Mouse (Mus musculus) liver, embryonic 13.5 days (tissue): ENCODE measurements at regions not wholly inside any gene's neighbourhood (a gene's known extent, or its start where the extent isn't known, plus 50 kb on each side); places are given as distances from the start of the nearest gene placed in this dataset.

Experiments used
- ATAC-seq: fragments of 200-750 bp; cut with Nextera tagmentation; 2 replicates; pipeline ENCODE4 v1.8.0; 2017; ENCODE audit warnings: low read depth, mild to moderate bottlenecking, moderate number of reproducible peaks, moderate library complexity
- DNase-seq: peaks from one replicate; pipeline ENCODE4 v3.0.0; 2022
- H3K27ac ChIP-seq: fragments of 300-500 bp; sonication (generic); 2 replicates; pipeline ENCODE4 v1.5.1; 2015; ENCODE audit warnings: moderate library complexity, mild to moderate bottlenecking, inconsistent platforms
- H3K27me3 ChIP-seq: fragments of 300-500 bp; sonication (generic); 2 replicates; pipeline ENCODE4 v1.6.1; 2015; ENCODE audit warnings: mild to moderate bottlenecking, inconsistent platforms
- H3K36me3 ChIP-seq: fragments of 300-500 bp; sonication (generic); 2 replicates; pipeline ENCODE4 v1.6.1; 2015; ENCODE audit warnings: mild to moderate bottlenecking, inconsistent platforms
- H3K4me1 ChIP-seq: fragments of 300-500 bp; sonication (generic); replicated peaks from 2 replicates; pipeline ENCODE4 v1.6.1; 2015; ENCODE audit warnings: inconsistent platforms
- H3K4me2 ChIP-seq: fragments of 300-500 bp; sonication (generic); 2 replicates; pipeline ENCODE4 v1.6.1; 2015; ENCODE audit warnings: inconsistent platforms, mild to moderate bottlenecking, moderate library complexity
- H3K4me3 ChIP-seq: fragments of 300-500 bp; sonication (generic); replicated peaks from 2 replicates; pipeline ENCODE4 v1.5.1; 2015; ENCODE audit warnings: mild to moderate bottlenecking, inconsistent platforms
- H3K9ac ChIP-seq: fragments of 300-500 bp; sonication (generic); 2 replicates; pipeline ENCODE4 v1.6.1; 2015; ENCODE audit warnings: mild to moderate bottlenecking, inconsistent platforms
- H3K9me3 ChIP-seq: fragments of 300-500 bp; sonication (generic); replicated peaks from 2 replicates; pipeline ENCODE4 v1.6.1; 2016; ENCODE audit warnings: inconsistent platforms
- WGBS: fragments of 180-500 bp; shearing (Covaris S2); methylation state at CpG from one replicate; pipeline ENCODE4 v1.1.7; 2015; ENCODE audit not compliant: insufficient replicate concordance; 5-methylcytosine and 5-hydroxymethylcytosine counted together

- 0 out of 2 replicates have a peak, but pooled peaks have one; percentile 29 for ATAC-seq
- WGBS = 29% methylated on average over 1 of the region's 1 CpGs
Measured at GRCm38 (mm10) chr15:59261380-59261779, 372.3 kb downstream of the Gm49356 start.

DNA sequence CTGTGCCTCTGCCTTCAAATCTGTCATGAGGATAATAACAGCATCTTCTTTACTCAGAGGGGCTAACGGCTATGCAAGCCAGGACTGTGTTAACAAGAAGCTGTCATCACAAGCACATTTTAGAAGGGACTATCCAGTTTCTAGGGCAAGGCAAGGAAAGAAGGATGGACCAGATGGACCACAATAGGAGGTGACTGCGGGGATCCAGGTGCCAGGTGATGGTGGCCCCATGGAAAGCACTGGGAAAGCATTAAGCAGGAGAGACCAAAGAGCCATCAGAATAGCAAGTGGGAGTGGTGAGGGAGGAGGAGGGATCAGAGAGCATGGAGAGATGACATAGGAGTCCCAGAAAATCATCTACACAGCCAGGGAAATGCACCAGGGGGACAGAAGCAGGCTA lies 373.3 kb downstream of the Gm49356 start:
- H3K36me3 ChIP-seq = no peaks in the 10 kb centered on the region
- no peak overlapping the region for H3K27ac ChIP-seq
- H3K4me1 ChIP-seq = peaks cover 25% of the 10 kb centered on the region
- no peak overlapping the region for H3K4me3 ChIP-seq
- no peak overlapping the region for H3K9ac ChIP-seq
- ATAC-seq (no peak), DNase-seq (no peak)
- 64% methylated on average over 2 of the region's 2 CpGs for WGBS
- H3K27me3 ChIP-seq = no peaks in the 10 kb centered on the region
- H3K9me3 ChIP-seq = no peaks in the 10 kb centered on the region
- H3K4me2 ChIP-seq = no peak overlapping the region

More at GRCm38 (mm10) chr15:59261380-59261779, 372.3 kb downstream of the Gm49356 start:
- DNase-seq = no peak
- no peaks in the 10 kb centered on the region for H3K27me3 ChIP-seq
- H3K4me1 ChIP-seq = peaks cover 25% of the 10 kb centered on the region
- no peak overlapping the region for H3K4me3 ChIP-seq
- H3K27ac ChIP-seq = no peak overlapping the region
- H3K9me3 ChIP-seq = no peaks in the 10 kb centered on the region
- H3K36me3 ChIP-seq = no peaks in the 10 kb centered on the region
- no peak overlapping the region for H3K4me2 ChIP-seq
- no peak overlapping the region for H3K9ac ChIP-seq

GRCm38 (mm10) chr15:59263433-59264328 lies 374.6 kb downstream of the Gm49356 start:
- H3K27me3 ChIP-seq = no peaks in the 10 kb centered on the region
- H3K4me2 ChIP-seq = peak overlapping the region; percentile 32
- ATAC-seq (peak; percentile 62), DNase-seq (peak; percentile 10)
- H3K9ac ChIP-seq = no peak overlapping the region; the same call in 1 of the 2 replicates
- H3K4me1 ChIP-seq = peaks cover 25% of the 10 kb centered on the region
- H3K27ac ChIP-seq = peak overlapping the region; percentile 38; the same call in 1 of the 2 replicates
- H3K36me3 ChIP-seq = no peaks in the 10 kb centered on the region
- WGBS = 21% methylated on average over 13 of the region's 13 CpGs
- no peaks in the 10 kb centered on the region for H3K9me3 ChIP-seq
- H3K4me3 ChIP-seq = peak overlapping the region; percentile 20
